Mouse (Mus musculus) testis, postnatal 10 days (tissue): ENCODE results near the gene Apoh.

ENCODE experiments used
- DNase-seq: peaks from one replicate; pipeline ENCODE4 v3.0.0; 2021; ENCODE audit warnings: low spot score

Gene Apoh

DNA sequence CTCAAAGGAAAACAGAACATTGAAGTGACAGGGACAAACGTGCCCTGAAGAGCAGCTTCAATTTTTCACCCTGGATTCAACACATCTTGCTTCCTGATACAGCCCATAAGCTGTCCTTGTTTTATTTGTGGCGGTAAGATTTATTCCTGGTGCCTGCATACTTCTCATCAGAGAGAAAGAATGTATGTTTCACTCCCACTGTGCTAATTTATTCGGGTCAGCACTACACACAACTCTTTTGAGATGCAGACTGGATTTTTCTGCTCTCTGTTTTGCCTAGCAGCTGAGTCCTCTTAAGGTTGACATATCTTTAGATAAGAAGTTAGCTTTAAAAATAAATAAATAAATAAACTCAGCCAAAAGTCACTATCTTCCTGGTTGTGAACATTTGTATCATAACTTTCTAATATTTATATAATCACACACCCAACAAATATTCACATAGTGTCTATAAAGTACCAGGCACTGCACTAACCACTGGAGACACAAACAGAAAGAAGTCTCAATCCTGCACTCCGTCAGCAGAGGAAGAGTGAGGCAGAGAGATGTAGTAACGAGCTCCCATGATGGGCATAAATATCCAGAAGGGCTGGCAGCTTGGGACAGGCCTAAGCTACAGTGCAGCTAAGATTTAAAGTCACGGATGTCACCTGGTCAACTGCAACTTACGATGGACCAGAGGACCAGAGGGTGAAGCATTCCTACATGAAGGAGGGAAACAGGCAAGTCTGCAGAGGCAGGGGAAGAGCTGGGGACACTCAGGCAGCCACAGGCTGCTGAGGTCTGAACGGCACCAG, 9.4 kb upstream of the Apoh start:
- no peak for DNase-seq

- DNase-seq: no peak
Observed at GRCm38 (mm10) chr11:108334658-108335057, 8.5 kb upstream of the Apoh start.

GRCm38 (mm10) chr11:108335536-108335935, 7.6 kb upstream of the Apoh start:
- DNase-seq: no peak

DNA sequence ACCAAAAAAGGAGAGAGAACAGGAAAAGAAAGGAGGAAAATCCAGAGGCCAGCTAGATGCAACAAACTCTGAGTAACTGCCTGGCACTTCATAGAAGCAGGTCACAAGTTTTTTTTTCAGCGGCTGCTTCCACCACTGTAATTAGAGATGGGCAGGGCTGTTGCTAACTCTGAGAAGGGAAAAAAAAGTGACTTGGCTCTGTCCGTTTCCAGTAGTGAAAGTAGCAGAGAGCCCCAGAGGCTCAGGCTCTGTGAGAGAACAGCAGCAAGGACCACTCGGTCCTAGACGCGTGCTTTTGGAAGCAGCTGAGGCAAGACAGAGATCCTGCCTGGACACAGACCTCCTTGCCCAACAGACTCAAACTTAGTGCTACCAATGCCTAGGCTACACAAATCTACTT, 6.7 kb upstream of the Apoh start:
- DNase-seq: no peak

GRCm38 (mm10) chr11:108340293-108340692, 2.9 kb upstream of the Apoh start:
- no peak for DNase-seq

GRCm38 (mm10) chr11:108341783-108342182, 1.4 kb upstream of the Apoh start:
- DNase-seq: no peak

- peak; percentile 95 for DNase-seq
Observed at GRCm38 (mm10) chr11:108343789-108344462, 772 bp downstream of the Apoh start, which contains the start of gene Prkca. TSS of gene Prkca (minus strand) at chr11:108343928.

DNA sequence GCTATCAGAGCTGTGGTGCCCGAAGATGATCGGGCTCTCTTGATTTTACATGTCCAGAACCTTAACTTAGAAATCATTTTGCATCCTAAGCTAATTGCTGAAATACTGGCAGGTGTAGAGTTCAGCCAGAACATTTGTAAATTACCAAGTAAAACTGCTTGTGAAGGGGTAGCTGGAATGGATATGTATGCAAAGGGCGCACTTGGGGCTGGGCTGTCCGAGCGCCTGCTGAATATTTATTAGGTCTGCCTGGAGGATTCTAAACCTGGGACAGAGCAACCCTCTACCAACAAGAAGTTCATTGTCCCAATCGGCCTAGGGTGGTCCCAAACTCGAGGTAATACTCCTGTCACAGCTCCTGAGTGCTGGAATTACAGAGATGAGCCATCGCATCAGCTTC, 1.6 kb downstream of the Apoh start:
- no peak for DNase-seq

GRCm38 (mm10) chr11:108345321-108345720, 2.2 kb downstream of the Apoh start:
- no peak for DNase-seq

GRCm38 (mm10) chr11:108350799-108351198, 7.6 kb downstream of the Apoh start:
- no peak for DNase-seq

DNA sequence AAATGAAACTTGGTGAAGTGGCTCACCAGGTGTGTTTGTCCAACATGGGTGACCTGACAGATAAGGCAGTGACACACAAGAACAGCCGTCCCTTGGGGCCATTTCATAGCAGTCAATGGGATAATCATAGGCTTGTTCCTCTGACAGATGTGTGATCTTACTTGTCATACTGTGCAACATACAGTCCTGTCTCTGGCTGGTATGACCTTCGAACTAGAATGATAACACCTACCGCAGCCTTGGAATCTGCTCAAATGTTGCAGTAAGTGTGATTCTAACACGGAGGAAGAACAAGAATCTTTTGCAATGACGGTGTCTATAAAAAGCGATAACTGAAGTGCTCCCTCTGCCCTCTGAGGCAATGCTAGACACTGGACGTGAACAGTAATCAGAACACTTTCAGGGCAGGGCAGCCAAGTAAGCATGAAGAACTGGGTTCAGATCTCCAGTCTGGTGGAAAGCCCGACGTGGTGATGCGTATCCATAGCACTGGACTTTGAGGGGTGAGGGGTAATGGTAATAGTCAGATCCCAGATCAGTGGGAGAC, 9.8 kb downstream of the Apoh start:
- no peak for DNase-seq

DNA sequence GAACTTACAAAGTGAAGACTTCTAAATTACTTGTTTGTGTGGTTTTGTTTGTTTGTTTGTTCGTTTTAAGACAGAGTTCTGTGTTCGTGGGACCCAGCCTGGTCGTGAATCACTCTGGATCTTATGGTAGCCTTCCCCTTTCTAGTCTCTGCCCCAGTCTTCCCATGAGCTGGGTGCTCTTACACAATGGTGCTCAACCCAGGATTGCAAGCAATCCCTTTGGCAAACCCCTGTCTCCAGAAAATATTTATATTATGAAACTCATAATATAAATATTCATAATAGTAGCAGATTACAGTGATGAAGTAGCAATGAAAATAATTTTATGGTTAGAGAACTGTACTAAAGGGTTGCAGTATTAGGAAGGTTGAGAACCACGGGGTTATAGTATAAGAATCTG, 12.9 kb downstream of the Apoh start:
- DNase-seq: no peak

GRCm38 (mm10) chr11:108358911-108359310, 15.8 kb downstream of the Apoh start:
- DNase-seq: no peak

- DNase-seq: no peak
Observed at GRCm38 (mm10) chr11:108360983-108361382, 17.8 kb downstream of the Apoh start.

- no peak for DNase-seq
Observed at GRCm38 (mm10) chr11:108362965-108363364, 19.8 kb downstream of the Apoh start.

GRCm38 (mm10) chr11:108363991-108364390, 20.8 kb downstream of the Apoh start:
- DNase-seq: no peak

GRCm38 (mm10) chr11:108364945-108365589, 21.9 kb downstream of the Apoh start:
- no peak for DNase-seq

- DNase-seq: no peak
Observed at GRCm38 (mm10) chr11:108365600-108365999, 22.4 kb downstream of the Apoh start.

- DNase-seq: no peak
Observed at GRCm38 (mm10) chr11:108367046-108367445, 23.9 kb downstream of the Apoh start.

- DNase-seq: no peak
Observed at GRCm38 (mm10) chr11:108376815-108377214, 33.7 kb downstream of the Apoh start.

GRCm38 (mm10) chr11:108377680-108378362, 34.7 kb downstream of the Apoh start:
- DNase-seq: peak; percentile 85

- DNase-seq: no peak
Observed at GRCm38 (mm10) chr11:108378363-108378751, 35.2 kb downstream of the Apoh start.
